Mouse (Mus musculus) CD4-positive naive resting alpha-beta T cell, adult 57 days (primary cell): ENCODE results near the gene C1ql1. TPM values are rescaled to one million over a fixed set of nuclear protein-coding genes. Genes with fewer than 3 reads are reported as not detected.

Experiments
- total RNA-seq: library from RNA; stranded (reverse); gene quantifications from one replicate; pipeline ENCODE4 v1.2.4, GENCODE M21; 2023

The C1ql1 gene
- not detected for total RNA-seq

GRCm38 (mm10) chr11:102946265-102946991, at the start of gene C1ql1:
Gene C1ql1 (minus strand): TSS chr11:102946688.

GRCm38 (mm10) chr11:102924557-102925350, 21.7 kb downstream of the C1ql1 start, which contains the start of gene Kif18b:
Gene Kif18b (minus strand): TSS chr11:102925124.

GRCm38 (mm10) chr11:102900763-102901162, 45.7 kb downstream of the C1ql1 start, which contains the start of gene Gfap:
Gene Gfap (minus strand): TSS chr11:102900912.

Other genes with a start within 250 kb of the C1ql1 start
- 30.9 TPM for gene Ccdc43, start 248.9 kb downstream of the C1ql1 start, total RNA-seq
- 3.9 TPM for gene Adam11, start 185.2 kb downstream of the C1ql1 start, total RNA-seq
- not detected for gene Gjc1, start 127.0 kb downstream of the C1ql1 start, total RNA-seq
- gene Higd1b, start 110.8 kb downstream of the C1ql1 start, total RNA-seq = not detected
- 128 TPM for gene Eftud2, start 65.7 kb downstream of the C1ql1 start, total RNA-seq
- gene Ccdc103, start 65.5 kb downstream of the C1ql1 start, total RNA-seq = not detected
- gene Fam187a, start 61.5 kb downstream of the C1ql1 start, total RNA-seq = not detected
- not detected for gene Gfap, start 45.8 kb downstream of the C1ql1 start, total RNA-seq
- gene Kif18b, start 21.6 kb downstream of the C1ql1 start, total RNA-seq = 0.38 TPM
- 68.1 TPM for gene Nmt1, start 81.5 kb upstream of the C1ql1 start, total RNA-seq
- 17.7 TPM for gene Dcakd, start 81.6 kb upstream of the C1ql1 start, total RNA-seq
- not detected for gene Plcd3, start 155.0 kb upstream of the C1ql1 start, total RNA-seq
- 33.8 TPM for gene Acbd4, start 155.0 kb upstream of the C1ql1 start, total RNA-seq
- gene Hexim1, start 169.5 kb upstream of the C1ql1 start, total RNA-seq = 130 TPM
- 2.7 TPM for gene Hexim2, start 185.7 kb upstream of the C1ql1 start, total RNA-seq
- 440 TPM for gene Fmnl1, start 224.4 kb upstream of the C1ql1 start, total RNA-seq